Mouse (Mus musculus): ENCODE data around the gene Rufy2. TPM values are rescaled to one million over a fixed set of nuclear protein-coding genes. Genes with fewer than 3 reads are reported as not detected.

The Rufy2 gene
- polyA plus RNA-seq, 1 experiment from 2014 or later, result 60.3 TPM

GRCm38 (mm10) chr10:63023121-63023748, 43.2 kb downstream of the Rufy2 start:
- ATAC-seq (ENCODE audit: low FRiP score, low TSS enrichment), result peak; percentile 15
- Histone ChIP-seq H3K36me3 (ENCODE audit: control insufficient read depth, insufficient read depth, low read length) (no peaks in the 10 kb centered on the region), H3K4me3 (replicated peaks; ENCODE audit: low read depth, low read length) (peak overlapping the region; percentile 94), H3K9ac (replicated peaks; ENCODE audit: low read length) (peak overlapping the region; percentile 100), H3K9me3 (ENCODE audit: control insufficient read depth, low read length) (no peaks in the 10 kb centered on the region), H3K4me2 (ENCODE audit: low read length) (peak overlapping the region; percentile 83), H3K4me1 (ENCODE audit: control insufficient read depth, insufficient read depth, low read length) (peaks cover 58% of the 10 kb centered on the region), H3K27ac (replicated peaks; ENCODE audit: low read depth, low read length) (peak overlapping the region; percentile 100), H3K27me3 (ENCODE audit: control insufficient read depth, insufficient read depth, low read length) (no peaks in the 10 kb centered on the region)
- peak; percentile 82 for DNase-seq
- WGBS, result under 1% methylated on average over 68 of the region's 68 CpGs

- peak within 1 kb of the TSS; percentile 83 for H3K4me2 ChIP-seq (ENCODE audit: low read length)
- under 1% methylated on average over 58 of the region's 69 CpGs for WGBS
- DNase-seq, result peak; percentile 99
- H3K36me3 ChIP-seq (ENCODE audit: control insufficient read depth, insufficient read depth, low read length), result no peaks in the 10 kb centered on the region
- H3K27ac ChIP-seq (replicated peaks; ENCODE audit: low read depth, low read length), result peak within 1 kb of the TSS; percentile 100
- no peaks in the 10 kb centered on the region for H3K27me3 ChIP-seq (ENCODE audit: control insufficient read depth, insufficient read depth, low read length)
- peak; percentile 96 for ATAC-seq (ENCODE audit: low FRiP score, low TSS enrichment)
- H3K9me3 ChIP-seq (ENCODE audit: control insufficient read depth, low read length), result no peaks in the 10 kb centered on the region
- H3K9ac ChIP-seq (replicated peaks; ENCODE audit: low read length), result peak within 1 kb of the TSS; percentile 100
- peak within 1 kb of the TSS; percentile 94 for H3K4me3 ChIP-seq (replicated peaks; ENCODE audit: low read depth, low read length)
- peaks cover 56% of the 10 kb centered on the region for H3K4me1 ChIP-seq (ENCODE audit: control insufficient read depth, insufficient read depth, low read length)
These were observed 43.9 kb downstream of the Rufy2 start, which contains the start of the genes Hnrnph3 and Pbld2 for GRCm38 (mm10) chr10:63023749-63024579. Hnrnph3 (minus strand) TSS chr10:63024217. Pbld2 (plus strand) TSS chr10:63024315.

GRCm38 (mm10) chr10:63024580-63024910, 44.5 kb downstream of the Rufy2 start:
- no peaks in the 10 kb centered on the region for H3K36me3 ChIP-seq (ENCODE audit: control insufficient read depth, insufficient read depth, low read length)
- H3K9ac ChIP-seq (replicated peaks; ENCODE audit: low read length), result peak overlapping the region; percentile 100
- no peaks in the 10 kb centered on the region for H3K27me3 ChIP-seq (ENCODE audit: control insufficient read depth, insufficient read depth, low read length)
- peak overlapping the region; percentile 100 for H3K27ac ChIP-seq (replicated peaks; ENCODE audit: low read depth, low read length)
- under 1% methylated on average over 8 of the region's 8 CpGs for WGBS
- ATAC-seq (ENCODE audit: low FRiP score, low TSS enrichment) (peak; percentile 28), DNase-seq (peak; percentile 78)
- H3K4me2 ChIP-seq (ENCODE audit: low read length), result peak overlapping the region; percentile 83
- H3K9me3 ChIP-seq (ENCODE audit: control insufficient read depth, low read length), result no peaks in the 10 kb centered on the region
- H3K4me1 ChIP-seq (ENCODE audit: control insufficient read depth, insufficient read depth, low read length), result peaks cover 51% of the 10 kb centered on the region
- peak overlapping the region; percentile 94 for H3K4me3 ChIP-seq (replicated peaks; ENCODE audit: low read depth, low read length)

GRCm38 (mm10) chr10:63025016-63025415, 45.0 kb downstream of the Rufy2 start:
- no peak for ATAC-seq (ENCODE audit: low FRiP score, low TSS enrichment)
- DNase-seq, result peak; percentile 55
- peak overlapping the region; percentile 94 for H3K4me3 ChIP-seq (replicated peaks; ENCODE audit: low read depth, low read length)
- H3K9me3 ChIP-seq (ENCODE audit: control insufficient read depth, low read length), result no peaks in the 10 kb centered on the region
- no peaks in the 10 kb centered on the region for H3K36me3 ChIP-seq (ENCODE audit: control insufficient read depth, insufficient read depth, low read length)
- WGBS, result 5% methylated on average over 2 of the region's 2 CpGs
- peak overlapping the region; percentile 100 for H3K9ac ChIP-seq (replicated peaks; ENCODE audit: low read length)
- peak overlapping the region; percentile 100 for H3K27ac ChIP-seq (replicated peaks; ENCODE audit: low read depth, low read length)
- H3K4me1 ChIP-seq (ENCODE audit: control insufficient read depth, insufficient read depth, low read length), result peaks cover 51% of the 10 kb centered on the region
- peak overlapping the region; percentile 83 for H3K4me2 ChIP-seq (ENCODE audit: low read length)
- no peaks in the 10 kb centered on the region for H3K27me3 ChIP-seq (ENCODE audit: control insufficient read depth, insufficient read depth, low read length)

- no peaks in the 10 kb centered on the region for H3K36me3 ChIP-seq (ENCODE audit: control insufficient read depth, insufficient read depth, low read length)
- H3K27ac ChIP-seq (replicated peaks; ENCODE audit: low read depth, low read length), result peak overlapping the region; percentile 100
- peak overlapping the region; percentile 83 for H3K4me2 ChIP-seq (ENCODE audit: low read length)
- peaks cover 46% of the 10 kb centered on the region for H3K4me1 ChIP-seq (ENCODE audit: control insufficient read depth, insufficient read depth, low read length)
- no peaks in the 10 kb centered on the region for H3K9me3 ChIP-seq (ENCODE audit: control insufficient read depth, low read length)
- H3K9ac ChIP-seq (replicated peaks; ENCODE audit: low read length), result peak overlapping the region; percentile 100; the same call in 1 of the 2 replicates
- ATAC-seq (ENCODE audit: low FRiP score, low TSS enrichment), result no peak
- DNase-seq, result peak; percentile 78
- under 1% methylated on average over 6 of the region's 6 CpGs for WGBS
- peak overlapping the region; percentile 94 for H3K4me3 ChIP-seq (replicated peaks; ENCODE audit: low read depth, low read length)
- no peaks in the 10 kb centered on the region for H3K27me3 ChIP-seq (ENCODE audit: control insufficient read depth, insufficient read depth, low read length)
These were observed 45.5 kb downstream of the Rufy2 start for GRCm38 (mm10) chr10:63025491-63026011.

- DNase-seq (peak; percentile 91), ATAC-seq (ENCODE audit: low FRiP score, low TSS enrichment) (no peak)
- Histone ChIP-seq H3K36me3 (ENCODE audit: control insufficient read depth, insufficient read depth, low read length) (no peaks in the 10 kb centered on the region), H3K4me3 (replicated peaks; ENCODE audit: low read depth, low read length) (peak overlapping the region; percentile 13; the same call in 1 of the 2 replicates), H3K27me3 (ENCODE audit: control insufficient read depth, insufficient read depth, low read length) (no peaks in the 10 kb centered on the region), H3K4me1 (ENCODE audit: control insufficient read depth, insufficient read depth, low read length) (peaks cover 38% of the 10 kb centered on the region), H3K9me3 (ENCODE audit: control insufficient read depth, low read length) (no peaks in the 10 kb centered on the region), H3K27ac (replicated peaks; ENCODE audit: low read depth, low read length) (peak overlapping the region; percentile 100), H3K9ac (replicated peaks; ENCODE audit: low read length) (peak overlapping the region; percentile 100; the same call in 1 of the 2 replicates), H3K4me2 (ENCODE audit: low read length) (peak overlapping the region; percentile 83)
- under 1% methylated on average over 8 of the region's 8 CpGs for WGBS
These were observed 46.3 kb downstream of the Rufy2 start for GRCm38 (mm10) chr10:63026156-63026794.

- 14% methylated on average over 6 of the region's 6 CpGs for WGBS
- Histone ChIP-seq H3K27ac (replicated peaks; ENCODE audit: low read depth, low read length) (peak overlapping the region; percentile 100), H3K36me3 (ENCODE audit: control insufficient read depth, insufficient read depth, low read length) (no peaks in the 10 kb centered on the region), H3K4me2 (ENCODE audit: low read length) (peak overlapping the region; percentile 83), H3K9ac (replicated peaks; ENCODE audit: low read length) (no peak overlapping the region; the same call in 1 of the 2 replicates), H3K4me1 (ENCODE audit: control insufficient read depth, insufficient read depth, low read length) (peaks cover 33% of the 10 kb centered on the region), H3K9me3 (ENCODE audit: control insufficient read depth, low read length) (no peaks in the 10 kb centered on the region), H3K27me3 (ENCODE audit: control insufficient read depth, insufficient read depth, low read length) (no peaks in the 10 kb centered on the region), H3K4me3 (replicated peaks; ENCODE audit: low read depth, low read length) (peak overlapping the region; percentile 13; the same call in 1 of the 2 replicates)
- no peak for ATAC-seq (ENCODE audit: low FRiP score, low TSS enrichment)
- DNase-seq, result peak; percentile 60
These were observed 46.8 kb downstream of the Rufy2 start for GRCm38 (mm10) chr10:63026795-63027160.

- peak overlapping the region; percentile 100 for H3K27ac ChIP-seq (replicated peaks; ENCODE audit: low read depth, low read length)
These were observed 47.5 kb downstream of the Rufy2 start for GRCm38 (mm10) chr10:63027376-63028161.

More at GRCm38 (mm10) chr10:63027376-63028161, 47.5 kb downstream of the Rufy2 start:
- Histone ChIP-seq H3K4me2 (ENCODE audit: low read length) (peak overlapping the region; percentile 83; the same call in 1 of the 2 replicates), H3K27me3 (ENCODE audit: control insufficient read depth, insufficient read depth, low read length) (no peaks in the 10 kb centered on the region), H3K4me3 (replicated peaks; ENCODE audit: low read depth, low read length) (no peak overlapping the region), H3K4me1 (ENCODE audit: control insufficient read depth, insufficient read depth, low read length) (peaks cover 29% of the 10 kb centered on the region), H3K9ac (replicated peaks; ENCODE audit: low read length) (no peak overlapping the region), H3K36me3 (ENCODE audit: control insufficient read depth, insufficient read depth, low read length) (no peaks in the 10 kb centered on the region), H3K9me3 (ENCODE audit: control insufficient read depth, low read length) (no peaks in the 10 kb centered on the region)
- DNase-seq (no peak), ATAC-seq (ENCODE audit: low FRiP score, low TSS enrichment) (no peak)
- WGBS, result 81% methylated on average over 10 of the region's 10 CpGs
